Mouse (Mus musculus): ENCODE measurements around the gene Rxfp4. TPM values are rescaled to one million over a fixed set of nuclear protein-coding genes. Genes with fewer than 3 reads are reported as not detected.

Gene Rxfp4
- total RNA-seq, 2 experiments from 2014 or later = not detected

DNA sequence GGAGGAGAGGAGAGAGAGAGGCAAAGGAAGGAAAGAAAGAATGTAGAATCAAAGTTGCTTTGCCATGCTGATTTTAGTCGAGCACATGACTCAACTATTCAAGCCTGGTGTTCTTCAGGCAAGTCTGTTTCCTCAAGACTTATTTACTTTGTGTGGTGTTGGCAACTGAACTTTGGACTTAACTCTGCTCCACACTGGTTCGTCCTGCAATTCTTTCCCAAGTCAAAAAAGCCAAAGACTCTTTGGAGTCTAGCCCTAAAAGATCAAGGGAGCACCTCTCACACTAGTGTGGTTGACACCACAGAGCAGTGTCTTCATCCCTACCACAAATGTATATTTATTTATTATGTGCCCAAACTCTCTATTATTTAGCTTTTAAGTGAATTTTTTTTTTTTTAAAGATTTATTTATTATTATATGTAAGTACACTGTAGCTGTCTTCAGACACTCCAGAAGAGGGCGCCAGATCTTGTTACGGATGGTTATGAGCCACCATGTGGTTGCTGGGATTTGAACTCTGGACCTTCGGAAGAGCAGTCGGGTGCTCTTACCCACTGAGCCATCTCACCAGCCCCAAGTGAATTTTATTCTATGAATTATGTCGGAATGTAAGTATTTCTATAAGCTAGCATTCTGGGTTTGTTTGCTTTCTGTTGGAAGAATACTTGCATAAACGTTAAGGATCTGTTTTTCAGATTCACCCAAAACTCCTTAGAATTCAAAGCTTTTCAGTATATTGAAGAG, 31.5 kb upstream of the Rxfp4 start:
- H3K27ac ChIP-seq = peak overlapping the region; percentile 88
- intact Hi-C loops (cut with DNase I) = no loop called here
- DNase-seq (ENCODE audit: extremely low spot score in 1 of 2, low spot score in 2 of 2) = no peak
- peak; percentile 12 for TF ChIP-seq CTCF (IDR thresholded peaks at IDR 0.05)
- peak overlapping the region; percentile 99 for H3K4me3 ChIP-seq

DNA sequence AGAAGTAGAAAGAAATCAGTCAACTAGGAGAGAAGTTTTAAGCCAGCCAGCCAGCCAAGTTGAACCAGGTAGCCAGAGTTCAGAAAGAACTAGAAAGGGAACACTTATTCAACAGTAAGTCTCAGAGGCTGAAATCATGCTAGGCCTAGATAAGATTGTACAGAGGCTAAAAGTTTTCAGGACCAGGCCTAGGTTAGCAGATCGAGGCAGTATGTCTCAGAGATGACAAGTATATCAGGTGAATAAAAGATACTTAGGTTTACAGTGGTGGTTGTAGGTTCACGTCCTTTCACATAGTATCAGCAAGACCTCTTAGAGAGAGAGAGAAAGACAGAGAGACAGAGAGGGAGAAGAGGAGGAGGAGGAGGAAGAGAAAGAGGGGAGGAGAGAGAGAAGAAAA, 30.9 kb upstream of the Rxfp4 start:
- DNase-seq (ENCODE audit: extremely low spot score in 1 of 2, low spot score in 2 of 2) = no peak
- intact Hi-C loops (cut with DNase I) = no loop called here

DNA sequence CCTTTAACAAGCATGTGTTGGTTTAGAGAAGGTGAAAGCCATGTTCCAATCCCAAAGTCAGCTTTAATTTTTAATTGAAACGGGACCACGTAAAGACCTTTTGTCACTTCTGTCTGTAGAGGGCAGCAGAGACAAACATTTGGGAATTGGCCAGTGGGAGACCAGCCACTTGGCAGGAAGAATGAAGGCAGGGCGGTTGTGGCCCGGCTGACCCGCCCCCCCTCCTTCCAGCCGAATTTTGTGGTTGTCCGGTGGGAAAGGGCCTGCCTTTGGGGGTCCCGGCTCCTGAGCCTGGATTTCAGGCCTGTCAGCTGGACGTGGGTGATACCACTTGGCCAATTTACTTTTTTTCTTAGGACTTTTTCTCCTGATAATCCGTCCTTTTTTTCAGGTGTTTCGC, 24.5 kb upstream of the Rxfp4 start:
- peak; percentile 69 for TF ChIP-seq CTCF (IDR thresholded peaks at IDR 0.05)
- intact Hi-C loops (cut with DNase I) = no loop called here
- Histone ChIP-seq H3K4me3 (0 out of 2 replicates have a peak overlapping the region, but pooled peaks have one; percentile 8), H3K27ac (no peak overlapping the region)
- peak; percentile 39 to 43 for DNase-seq (ENCODE audit: extremely low spot score in 1 of 2, low spot score in 2 of 2)

More for the DNA sequence above, 30.9 kb upstream of the Rxfp4 start:
- no peak for TF ChIP-seq CTCF (IDR thresholded peaks at IDR 0.05)
- Histone ChIP-seq H3K4me3 (no peak overlapping the region), H3K27ac (no peak overlapping the region)

DNA sequence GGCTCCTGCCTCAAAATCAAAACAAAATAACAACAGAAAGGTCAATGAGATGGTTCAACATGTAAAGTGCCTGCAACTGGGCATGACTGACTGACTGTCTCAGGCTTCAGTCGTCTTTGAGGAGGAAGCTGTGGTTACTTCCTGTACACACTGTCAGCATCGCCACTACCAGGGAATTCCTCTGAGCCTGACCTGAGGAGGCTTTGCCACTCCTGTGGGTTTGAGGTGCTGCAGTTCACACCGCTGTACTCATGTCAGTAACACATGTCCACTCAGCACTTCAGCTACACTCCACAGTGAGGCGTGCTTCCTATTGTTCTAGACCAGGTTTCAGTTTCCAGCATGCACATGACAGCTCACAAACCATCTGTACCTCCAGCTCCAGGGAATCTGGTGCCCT, 11.2 kb upstream of the Rxfp4 start:
- intact Hi-C loops (cut with DNase I) = no loop called here
- no peak overlapping the region for H3K4me3 ChIP-seq
- no peak; the same call in 1 of the 2 replicates for TF ChIP-seq CTCF (IDR thresholded peaks at IDR 0.05)

DNA sequence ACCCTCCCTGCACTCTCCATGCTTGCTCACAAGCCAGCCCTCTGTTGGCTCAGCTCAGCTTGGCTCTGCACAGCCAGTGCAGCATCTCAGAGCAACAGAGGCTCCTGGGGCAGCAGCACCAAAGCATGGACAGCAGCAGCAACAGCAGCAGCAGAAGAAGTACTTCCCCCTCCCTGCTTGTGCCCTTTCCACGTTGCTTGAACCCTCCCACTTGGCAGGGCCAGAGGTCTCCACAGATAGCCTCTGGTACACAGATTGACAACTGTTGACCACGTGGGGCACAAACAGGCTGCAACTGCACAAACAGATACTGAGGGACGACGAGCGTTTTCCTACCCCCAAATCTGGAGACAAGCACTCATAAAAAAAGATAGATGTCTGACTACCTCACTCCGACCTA, 6.9 kb upstream of the Rxfp4 start:
- DNase-seq (ENCODE audit: extremely low spot score in 1 of 2, low spot score in 2 of 2) = no peak
- Histone ChIP-seq H3K4me3 (no peak overlapping the region), H3K27ac (no peak overlapping the region)
- no peak for TF ChIP-seq CTCF (IDR thresholded peaks at IDR 0.05)
- intact Hi-C loops (cut with DNase I) = no loop called here

More for the DNA sequence above, 11.2 kb upstream of the Rxfp4 start:
- H3K27ac ChIP-seq = no peak overlapping the region
- no peak for DNase-seq (ENCODE audit: extremely low spot score in 1 of 2, low spot score in 2 of 2)

DNA sequence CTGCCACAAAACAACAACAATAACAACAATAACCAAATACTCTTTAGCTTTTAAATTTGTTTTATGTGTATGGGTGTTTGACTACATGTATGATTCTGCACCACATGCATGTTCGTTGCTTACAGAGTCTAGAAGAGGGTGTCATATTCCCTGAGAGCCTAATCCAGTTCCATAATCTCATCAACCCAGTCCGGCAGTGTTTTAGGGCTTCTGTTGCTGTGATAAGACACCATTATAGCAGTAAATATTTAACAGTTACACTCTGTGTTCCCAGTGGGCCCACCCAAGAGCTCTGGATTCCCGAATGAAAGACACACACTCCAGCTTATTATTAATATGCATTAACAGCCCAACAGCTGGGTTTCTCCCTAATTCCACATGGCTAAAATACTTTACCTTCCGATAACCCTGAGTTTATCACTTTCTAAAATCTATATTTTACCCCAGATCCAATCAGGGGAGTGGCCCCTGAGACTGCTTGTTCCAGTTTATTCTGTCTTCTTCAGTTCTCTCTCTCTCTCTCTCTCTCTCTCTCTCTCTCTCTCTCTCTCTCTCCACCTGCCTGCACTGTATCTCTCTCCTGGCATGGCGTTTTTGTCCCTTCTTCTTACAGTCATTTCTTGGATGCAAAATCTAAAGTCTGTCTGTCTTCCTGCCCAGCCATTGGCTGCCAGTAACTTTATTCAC, 5.6 kb upstream of the Rxfp4 start:
- intact Hi-C loops (cut with DNase I) = no loop called here
- H3K4me3 ChIP-seq = no peak overlapping the region
- H3K27ac ChIP-seq = no peak overlapping the region
- DNase-seq (ENCODE audit: extremely low spot score in 1 of 2, low spot score in 2 of 2) = no peak
- TF ChIP-seq CTCF (IDR thresholded peaks at IDR 0.05) = no peak

DNA sequence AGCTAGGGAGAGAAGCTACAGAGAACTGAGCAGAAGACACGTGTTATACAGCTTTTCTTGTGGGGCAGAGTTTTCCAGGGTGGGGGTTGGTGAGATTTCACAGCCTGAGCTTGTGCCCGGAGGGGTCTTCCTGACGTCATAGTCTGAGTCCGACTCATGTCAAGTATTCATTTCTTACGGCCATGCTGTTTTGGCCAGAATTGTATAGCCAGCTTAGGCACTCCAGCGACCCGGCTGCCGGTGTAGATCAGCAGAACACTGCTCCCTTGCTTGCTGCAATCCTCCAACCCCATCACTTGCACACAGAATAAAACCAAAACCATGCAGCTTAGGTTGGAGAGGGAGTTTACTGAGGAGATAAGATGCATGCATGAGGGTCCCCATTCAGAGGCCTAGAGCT, 2.7 kb upstream of the Rxfp4 start:
- TF ChIP-seq CTCF (IDR thresholded peaks at IDR 0.05) = no peak
- DNase-seq (ENCODE audit: extremely low spot score in 1 of 2, low spot score in 2 of 2) = no peak
- H3K27ac ChIP-seq = no peak overlapping the region
- intact Hi-C loops (cut with DNase I) = no loop called here
- H3K4me3 ChIP-seq = no peak overlapping the region

DNA sequence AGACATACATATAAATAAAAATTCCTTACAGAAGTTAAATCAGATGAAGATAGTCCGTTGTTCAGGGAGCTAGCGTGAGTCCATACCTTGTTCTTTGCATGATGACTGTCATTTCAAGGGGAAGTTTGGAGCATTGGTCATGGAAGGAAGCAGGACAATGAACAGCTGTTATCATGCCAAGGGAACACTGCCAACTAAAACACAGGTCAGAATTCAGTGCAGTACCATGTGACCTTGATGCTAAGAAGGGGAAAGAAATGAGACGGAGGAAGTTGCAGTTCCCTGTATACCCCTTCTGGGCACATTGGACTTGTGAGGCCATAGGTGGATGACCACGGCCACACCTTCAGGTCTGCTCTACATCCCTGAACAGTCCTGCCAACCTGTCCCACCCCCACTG, 1.7 kb upstream of the Rxfp4 start:
- intact Hi-C loops (cut with DNase I) = no loop called here
- no peak for TF ChIP-seq CTCF (IDR thresholded peaks at IDR 0.05)
- DNase-seq (ENCODE audit: extremely low spot score in 1 of 2, low spot score in 2 of 2) = no peak
- Histone ChIP-seq H3K4me3 (no peak overlapping the region), H3K27ac (no peak overlapping the region)

DNA sequence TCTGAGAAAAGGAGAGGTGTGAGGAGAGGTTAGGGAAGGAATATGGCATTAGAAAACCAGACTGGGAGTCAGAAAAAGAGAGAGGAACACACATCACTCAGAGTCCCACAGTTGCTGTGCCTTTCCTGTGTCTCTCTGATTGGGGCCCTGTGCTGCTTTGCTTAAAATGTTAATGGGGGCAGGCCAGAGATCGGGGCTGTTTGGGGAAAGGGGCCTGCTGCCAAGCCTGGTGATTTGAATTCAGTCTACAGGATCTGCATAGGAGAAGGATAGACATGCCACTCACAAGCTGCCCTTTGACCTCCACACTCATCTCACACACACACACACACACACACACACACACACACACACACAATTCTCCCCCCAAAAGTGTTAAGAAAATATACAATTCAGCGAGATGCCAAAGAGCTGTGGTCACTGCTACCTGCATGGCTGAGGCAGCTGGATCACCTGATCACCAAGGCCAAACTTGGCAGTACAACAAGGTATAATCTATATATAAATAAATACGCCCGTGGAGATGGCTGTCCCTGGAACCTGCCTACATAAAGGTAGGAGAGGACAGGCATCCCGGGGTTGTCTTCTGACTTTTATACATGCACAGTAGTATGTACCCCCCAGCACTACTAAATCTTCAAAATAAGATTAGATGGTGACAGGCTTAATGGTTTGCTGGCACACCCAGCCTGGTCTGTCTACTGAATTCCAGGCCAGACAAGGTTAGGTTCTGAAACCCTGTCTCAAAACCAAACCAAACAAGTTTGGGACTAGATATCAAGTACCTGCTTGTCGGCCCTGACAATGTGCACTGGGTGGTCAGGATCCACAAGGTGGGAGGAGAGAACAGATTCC, 801 bp upstream of the Rxfp4 start:
- DNase-seq (ENCODE audit: extremely low spot score in 1 of 2, low spot score in 2 of 2) = no peak
- intact Hi-C loops (cut with DNase I) = no loop called here
- TF ChIP-seq CTCF (IDR thresholded peaks at IDR 0.05) = no peak
- H3K4me3 ChIP-seq = no peak overlapping the region
- H3K27ac ChIP-seq = no peak overlapping the region

DNA sequence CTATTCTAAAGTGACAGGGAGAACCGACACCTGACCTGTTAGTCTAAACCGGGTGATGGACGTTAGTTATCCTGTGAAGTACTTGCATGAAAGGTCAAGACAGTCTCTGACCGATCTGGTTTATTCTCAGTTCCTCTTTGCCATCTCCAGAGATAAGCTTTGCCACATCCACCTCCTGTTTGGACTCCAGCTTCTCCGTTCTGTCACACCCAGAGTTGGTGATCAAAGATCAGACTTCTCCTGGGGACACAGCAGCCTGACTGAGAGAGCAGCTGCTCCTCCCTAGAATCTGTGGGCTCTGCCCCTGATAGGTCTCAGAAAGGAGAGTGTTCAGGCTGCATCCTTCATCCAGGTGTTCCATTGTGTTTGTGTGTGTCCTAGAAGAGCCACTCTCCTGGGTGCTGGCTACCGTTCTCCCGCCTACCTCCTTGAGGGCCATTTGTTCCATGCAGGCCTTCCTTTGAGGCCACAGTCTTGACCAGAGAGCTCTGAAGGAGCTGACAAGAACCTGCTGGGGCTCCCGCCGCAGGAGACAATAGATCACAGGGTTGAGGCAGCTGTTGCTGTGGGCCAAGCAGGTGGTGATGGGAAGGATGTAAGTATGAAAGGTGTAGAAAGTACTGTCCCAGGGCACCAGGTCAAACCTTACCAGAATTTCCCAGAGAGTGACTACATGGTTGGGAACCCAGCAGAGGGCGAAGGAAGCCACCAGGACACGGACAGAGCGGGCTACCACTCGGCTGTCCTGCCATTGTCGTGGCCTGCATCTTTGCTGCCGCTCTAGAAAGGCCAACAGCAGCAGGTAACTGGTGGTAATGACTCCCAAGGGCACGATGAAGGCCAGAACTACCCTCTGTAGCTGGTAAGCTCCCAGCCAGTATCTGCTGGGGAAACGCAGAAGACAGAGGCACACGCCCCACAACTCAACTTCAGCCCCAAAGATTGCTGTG, 998 bp downstream of the Rxfp4 start:
- no peak overlapping the region for H3K4me3 ChIP-seq
- intact Hi-C loops (cut with DNase I) = no loop called here
- no peak overlapping the region for H3K27ac ChIP-seq
- TF ChIP-seq CTCF (IDR thresholded peaks at IDR 0.05) = no peak
- DNase-seq (ENCODE audit: extremely low spot score in 1 of 2, low spot score in 2 of 2) = no peak
